Mouse (Mus musculus) bone marrow macrophage, adult 2 months (primary cell): ENCODE results near the gene Cnot8.

Experiments used
- CTCF ChIP-seq: IDR thresholded peaks from 2 replicates; pipeline ENCODE4 v1.5.1; 2012; ENCODE audit warnings: low read depth, mild to moderate bottlenecking, low read length, moderate library complexity
- POLR2A ChIP-seq: IDR thresholded peaks from 2 replicates; pipeline ENCODE4 v1.6.1; 2012; ENCODE audit warnings: mild to moderate bottlenecking, low read depth, low read length, borderline replicate concordance

DNA sequence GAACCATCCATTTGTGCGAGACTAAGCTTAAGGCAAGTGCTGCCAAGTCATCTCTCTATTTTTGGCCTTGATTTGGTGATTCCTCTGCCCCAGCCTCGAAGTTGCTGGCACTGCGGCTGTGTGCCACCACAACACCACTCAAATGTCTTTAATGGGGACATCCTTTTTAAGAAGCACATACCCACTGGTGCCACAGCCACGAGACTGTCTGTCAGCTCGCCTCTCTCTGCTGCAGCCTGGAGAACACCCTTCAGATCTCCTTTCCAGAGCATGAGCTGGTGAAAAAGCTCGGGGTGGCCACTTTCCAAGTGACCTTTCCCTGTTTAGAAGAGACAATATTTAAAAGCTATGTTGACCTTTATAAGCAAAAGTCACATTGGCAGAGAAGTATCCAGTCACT, 32.7 kb downstream of the Cnot8 start:
- TF ChIP-seq POLR2A (no peak), CTCF (no peak)
